Mouse (Mus musculus) R1 (cell line): ENCODE data around the gene Agtpbp1.

ENCODE experiments used
- DNase-seq: peaks from one replicate; pipeline ENCODE4 v3.0.0-alpha.2; 2018; ENCODE audit warnings: low read depth, low spot score

Agtpbp1 gene

DNA sequence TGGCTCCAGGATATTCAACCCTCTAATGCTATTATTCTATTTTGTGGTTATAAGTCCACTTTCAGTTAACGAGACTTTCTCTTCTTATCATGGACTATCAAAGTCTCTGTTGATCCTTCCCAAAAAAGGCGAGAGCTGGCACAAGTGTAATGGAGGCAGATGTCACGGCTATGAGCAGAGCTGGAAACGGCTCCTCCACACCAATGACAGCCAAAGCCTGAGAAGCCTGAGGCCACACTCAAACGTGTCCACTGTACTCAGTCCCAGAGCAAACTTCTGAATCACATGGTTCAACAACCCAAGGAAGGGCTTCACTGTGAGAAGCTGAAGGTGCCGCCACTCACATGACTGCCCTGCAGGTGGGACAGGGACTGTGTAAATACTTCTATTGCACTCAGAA lies 51.7 kb downstream of the Agtpbp1 start:
- no peak for DNase-seq

DNA sequence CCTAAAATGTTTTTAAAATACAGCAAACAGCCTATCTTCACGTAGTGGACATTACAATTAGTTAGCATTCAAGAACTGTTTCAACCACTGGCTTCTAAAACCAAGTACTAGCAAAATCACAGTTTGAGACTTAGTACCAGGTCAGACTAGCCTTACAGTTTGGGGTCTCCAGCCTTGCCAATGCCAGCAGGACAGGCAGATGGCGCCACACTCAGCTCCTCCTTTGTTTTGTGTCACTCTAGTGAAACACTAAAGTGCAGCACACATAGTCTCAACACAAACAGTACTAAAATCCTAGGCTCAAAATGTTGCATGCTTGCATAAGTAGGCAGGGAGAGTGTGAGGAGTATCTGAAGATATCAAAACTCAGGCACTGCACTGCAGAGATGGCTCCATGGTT lies 53.8 kb downstream of the Agtpbp1 start:
- no peak for DNase-seq

DNA sequence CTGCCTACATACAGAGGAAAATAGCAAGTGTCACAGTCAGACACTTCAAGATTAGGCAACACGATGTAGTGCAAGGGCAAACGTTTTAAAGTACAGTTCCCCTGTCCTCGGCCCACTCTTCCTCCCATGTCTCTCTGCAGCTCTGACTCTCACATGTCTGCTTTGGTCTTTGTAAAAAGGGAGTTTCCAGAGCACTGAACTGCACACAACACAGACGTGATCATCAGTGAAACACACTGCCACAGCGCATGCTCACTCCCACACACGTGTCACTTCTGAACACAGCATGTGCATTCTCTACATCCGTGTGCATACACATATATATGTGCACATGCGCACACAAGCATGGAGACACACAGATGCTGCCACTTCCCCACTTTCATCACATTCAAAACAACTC lies 54.5 kb downstream of the Agtpbp1 start:
- no peak for DNase-seq

DNA sequence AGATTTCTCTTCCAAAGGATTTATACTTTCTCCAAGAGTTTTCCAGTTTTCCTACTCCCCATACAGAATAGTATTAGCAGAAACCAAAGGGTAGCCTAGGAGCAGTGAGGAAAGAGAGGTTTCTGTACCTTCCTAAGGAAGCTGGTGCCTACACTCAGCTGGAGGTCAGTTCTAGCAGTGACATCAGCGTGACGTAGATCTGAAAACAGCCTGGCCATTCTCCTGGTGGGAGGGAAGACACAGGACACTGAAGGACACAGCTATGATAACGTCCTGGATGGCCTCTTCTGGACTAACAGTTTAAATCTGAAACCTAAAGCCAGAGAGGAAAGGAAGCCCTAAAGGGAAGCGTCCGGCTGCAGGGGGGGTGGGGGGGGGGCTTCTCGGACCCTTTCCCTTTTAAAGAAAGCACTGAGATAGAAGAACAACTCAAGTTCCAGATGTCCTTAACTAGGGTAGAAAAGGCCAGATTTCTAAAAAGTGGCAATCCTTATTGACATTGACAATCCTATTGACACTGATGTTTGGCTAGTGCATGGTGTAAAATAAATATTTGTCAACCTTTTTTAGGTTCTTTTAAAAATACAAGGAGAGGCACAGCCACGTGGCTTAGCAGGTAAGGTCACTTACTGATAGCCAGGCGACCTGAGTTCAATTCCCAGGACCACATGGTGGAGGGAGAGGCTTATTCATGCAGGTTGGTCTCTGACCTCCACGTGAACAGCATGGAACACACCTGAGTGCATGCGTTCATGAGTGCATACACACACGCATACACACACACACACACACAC lies 63.6 kb downstream of the Agtpbp1 start:
- no peak for DNase-seq

DNA sequence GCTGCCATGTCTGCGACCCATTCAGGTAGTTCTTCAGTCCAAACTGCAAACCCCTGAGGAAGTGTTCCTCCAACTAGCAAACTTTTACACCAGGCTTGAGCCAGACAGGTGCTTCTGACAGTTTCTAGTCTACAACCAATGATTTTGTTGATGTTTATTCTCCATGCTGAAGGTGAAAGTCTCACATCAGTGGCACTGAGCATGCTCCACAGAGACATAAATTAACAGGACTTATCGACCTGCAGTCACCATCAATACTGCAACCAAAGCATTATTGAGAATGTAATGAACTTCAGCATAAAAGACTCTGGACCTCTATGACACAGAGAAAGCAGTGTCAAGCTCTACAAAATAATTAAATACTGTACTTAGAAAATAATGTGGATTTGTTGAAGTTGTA lies 64.2 kb downstream of the Agtpbp1 start:
- no peak for DNase-seq

DNA sequence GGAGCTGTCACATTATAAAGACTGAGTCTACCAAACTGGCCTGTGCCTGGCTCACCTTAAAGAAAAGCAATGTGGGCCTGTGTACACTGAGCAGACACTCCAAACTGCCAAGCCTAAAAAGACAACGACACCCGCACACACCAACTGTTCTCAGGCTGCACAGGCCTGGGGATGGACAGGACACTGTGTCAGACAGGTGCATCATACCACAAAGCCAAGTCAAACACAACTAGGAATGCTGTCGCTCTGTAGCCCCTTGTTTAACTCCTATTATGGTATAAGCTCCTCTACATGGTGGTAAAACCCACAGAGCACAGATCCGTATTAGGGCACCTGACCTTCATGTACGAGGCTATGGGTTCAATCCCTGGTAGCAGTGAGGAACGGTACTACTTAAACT lies 65.5 kb downstream of the Agtpbp1 start:
- no peak for DNase-seq

DNA sequence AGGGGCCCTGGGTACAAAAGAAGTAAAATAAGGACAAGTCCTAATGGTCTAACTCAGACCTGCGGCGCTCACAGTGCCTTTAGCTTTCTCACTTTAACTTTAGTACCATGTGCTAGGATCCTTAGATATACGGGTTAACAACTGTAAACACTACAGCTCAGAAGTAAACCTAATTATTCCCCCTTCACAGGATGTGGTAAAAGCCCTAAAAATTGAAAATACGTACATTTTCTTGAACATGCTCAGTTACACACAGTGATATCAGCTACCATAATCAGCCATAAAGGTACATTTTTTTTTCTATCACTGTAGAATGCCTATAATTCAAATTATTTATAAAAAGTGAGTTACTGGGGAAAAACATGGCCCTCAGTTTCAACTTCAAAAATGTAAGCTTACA lies 67.0 kb downstream of the Agtpbp1 start:
- DNase-seq = no peak

DNA sequence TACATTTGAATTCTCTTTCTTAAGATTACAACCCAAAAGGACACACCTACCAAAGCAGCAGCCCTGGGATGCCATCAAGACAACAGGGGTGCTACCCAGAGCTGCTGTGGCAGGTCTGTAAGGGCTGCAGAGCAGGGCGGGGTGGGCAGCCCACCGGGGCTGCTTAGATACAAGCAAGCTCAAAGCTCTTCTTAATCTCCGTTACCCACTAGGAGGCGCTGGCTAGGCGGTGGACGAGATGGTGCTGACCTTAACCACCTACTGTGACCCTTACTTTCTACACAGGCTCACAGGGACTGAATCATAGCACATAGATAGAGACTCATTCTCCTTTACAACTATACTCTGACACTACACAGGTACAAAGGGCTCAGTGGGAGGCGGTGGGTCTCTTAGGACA lies 70.0 kb downstream of the Agtpbp1 start:
- peak; percentile 73 for DNase-seq

DNA sequence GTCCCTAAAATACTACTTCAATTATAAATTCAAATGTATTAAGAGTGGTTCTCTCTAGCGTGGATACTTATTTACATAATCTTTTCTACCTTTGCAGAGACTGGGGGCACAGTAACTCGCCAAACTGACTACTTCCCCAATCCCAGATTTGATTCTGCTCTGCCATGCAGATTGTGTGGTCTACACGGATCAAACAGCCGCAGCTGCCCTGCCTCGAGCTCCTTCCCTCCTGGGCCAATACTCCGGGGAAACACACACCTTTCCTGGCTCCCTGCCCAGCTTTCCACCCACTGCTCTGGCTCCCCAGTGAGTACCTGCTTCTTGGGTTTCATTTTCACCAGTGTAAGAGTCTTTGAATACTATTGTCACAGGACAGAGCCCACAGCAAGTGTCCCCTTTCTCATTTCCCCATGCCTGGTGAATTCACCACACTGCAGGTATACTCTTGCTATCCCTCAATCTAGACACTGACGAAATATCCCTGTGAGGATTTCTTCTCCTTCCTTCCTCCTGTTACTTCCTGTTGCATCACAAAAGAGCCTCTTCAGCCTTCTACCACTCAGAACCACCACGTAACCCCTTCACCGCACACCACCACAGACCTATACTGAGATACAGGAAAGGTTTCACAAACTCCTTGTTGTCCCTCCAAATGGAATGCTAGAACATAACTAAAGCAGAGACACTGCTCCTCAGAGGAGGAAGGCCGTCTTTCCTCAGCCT lies 75.2 kb downstream of the Agtpbp1 start:
- DNase-seq = peak; percentile 21

DNA sequence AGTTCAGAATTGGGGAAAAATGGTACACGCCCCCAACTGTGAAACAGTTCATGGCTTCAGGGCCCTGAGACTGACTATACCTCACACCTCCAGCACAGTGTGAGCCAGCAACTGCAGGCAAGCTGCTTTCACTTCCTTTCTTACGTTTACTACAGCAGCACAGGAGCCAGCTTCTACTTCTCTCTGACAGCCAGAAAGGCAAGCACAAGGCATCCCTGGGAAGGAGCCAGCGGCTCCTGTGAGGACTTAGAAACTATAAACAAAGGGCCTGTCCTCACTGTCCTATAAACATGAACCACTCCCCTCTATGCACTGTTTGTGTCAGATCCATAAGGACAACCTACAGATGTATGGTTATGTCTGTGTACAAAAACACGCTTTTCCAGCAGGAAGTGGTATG lies 76.4 kb downstream of the Agtpbp1 start:
- DNase-seq = no peak

DNA sequence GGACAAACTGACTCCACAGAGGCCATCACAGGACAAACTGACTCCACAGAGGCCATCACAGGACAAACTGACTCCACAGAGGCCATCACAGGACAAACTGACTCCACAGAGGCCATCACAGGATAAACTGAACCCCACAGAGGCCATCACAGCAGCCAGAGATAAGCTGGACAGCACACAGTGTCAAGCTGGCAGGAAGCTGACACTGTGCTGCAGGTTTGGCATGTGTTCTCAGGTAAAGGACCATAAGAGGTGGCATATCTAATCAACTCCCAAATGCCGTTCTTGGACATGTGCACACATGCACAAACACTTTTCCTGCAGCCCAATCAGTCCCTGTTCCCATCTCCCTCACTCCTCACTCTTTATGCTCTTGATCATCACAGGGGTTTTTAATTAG lies 78.6 kb downstream of the Agtpbp1 start:
- DNase-seq = no peak

DNA sequence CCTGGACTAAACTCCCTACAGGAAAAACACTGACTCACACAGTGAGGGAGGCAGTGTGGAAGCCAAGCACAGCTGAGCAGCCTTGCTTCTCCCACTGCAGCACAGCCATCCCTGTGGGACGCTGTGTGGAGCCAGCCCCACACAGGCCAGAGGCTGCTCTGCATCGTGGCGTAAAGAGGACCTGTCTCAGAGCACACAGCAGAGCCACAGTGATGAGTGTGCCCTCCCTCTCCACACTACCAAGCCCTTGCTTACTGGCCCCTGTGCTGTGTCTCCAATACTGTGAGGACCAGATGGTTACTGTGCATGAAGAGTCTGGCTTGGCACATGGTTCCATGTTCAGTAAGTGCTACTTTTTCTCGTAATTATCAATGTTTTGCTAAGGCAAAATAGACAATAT lies 79.2 kb downstream of the Agtpbp1 start:
- DNase-seq = no peak

DNA sequence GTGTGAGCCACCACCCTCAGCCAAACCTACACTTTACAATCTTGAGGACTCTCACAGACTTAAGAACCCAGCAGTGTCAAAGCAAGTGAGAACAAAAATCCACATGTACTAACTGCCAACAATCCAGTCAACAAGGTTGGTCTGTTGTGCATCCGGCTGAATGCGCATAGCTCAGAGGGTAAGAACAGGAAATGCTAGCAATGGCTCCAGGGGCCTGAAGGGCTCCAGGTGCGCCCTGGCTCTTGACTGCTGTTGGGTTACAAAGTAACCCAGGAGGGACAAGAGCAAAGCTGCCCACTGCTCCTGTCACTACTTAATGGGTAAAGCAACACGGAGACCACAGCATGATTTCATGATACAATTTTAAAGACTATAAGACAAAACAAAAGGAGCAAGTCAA lies 81.4 kb downstream of the Agtpbp1 start:
- peak; percentile 25 for DNase-seq

DNA sequence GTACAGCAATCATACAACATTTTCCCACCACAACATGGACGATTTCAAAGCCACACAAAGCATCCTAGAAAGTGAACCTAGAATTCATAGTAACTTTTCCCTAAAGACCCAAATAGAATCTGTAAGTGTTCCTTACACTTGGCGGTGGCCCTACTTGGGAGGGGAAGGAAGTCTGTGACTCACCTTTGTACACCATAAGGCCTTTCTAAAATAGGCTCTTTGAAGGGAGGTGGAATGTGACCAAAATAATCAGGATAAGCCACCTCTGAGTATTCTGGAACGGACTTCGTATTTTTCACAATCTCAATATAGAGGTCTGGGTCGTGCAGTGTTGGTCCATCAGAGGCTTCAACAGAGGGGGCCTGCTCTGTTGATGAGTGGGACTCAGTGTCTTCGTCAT lies 85.2 kb downstream of the Agtpbp1 start:
- DNase-seq = no peak

DNA sequence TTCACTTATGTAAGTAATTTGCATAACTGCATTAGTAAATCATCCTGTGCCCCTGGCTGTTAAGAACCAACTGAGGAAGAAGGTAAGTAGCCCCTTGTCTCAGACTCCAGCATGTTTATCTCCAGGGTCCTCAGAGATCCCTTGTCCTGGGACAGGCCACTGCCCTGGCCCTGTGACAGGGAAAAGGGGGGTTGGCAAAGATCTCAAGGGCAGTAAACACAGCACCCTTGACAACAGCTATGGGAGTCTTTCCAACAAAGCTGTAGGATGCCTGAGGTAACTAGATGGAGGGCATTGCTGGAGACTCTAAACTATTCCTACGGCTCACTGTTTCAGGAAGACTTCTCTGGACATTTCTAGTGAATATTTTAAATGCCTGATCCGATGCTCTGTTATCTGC lies 85.7 kb downstream of the Agtpbp1 start:
- no peak for DNase-seq

DNA sequence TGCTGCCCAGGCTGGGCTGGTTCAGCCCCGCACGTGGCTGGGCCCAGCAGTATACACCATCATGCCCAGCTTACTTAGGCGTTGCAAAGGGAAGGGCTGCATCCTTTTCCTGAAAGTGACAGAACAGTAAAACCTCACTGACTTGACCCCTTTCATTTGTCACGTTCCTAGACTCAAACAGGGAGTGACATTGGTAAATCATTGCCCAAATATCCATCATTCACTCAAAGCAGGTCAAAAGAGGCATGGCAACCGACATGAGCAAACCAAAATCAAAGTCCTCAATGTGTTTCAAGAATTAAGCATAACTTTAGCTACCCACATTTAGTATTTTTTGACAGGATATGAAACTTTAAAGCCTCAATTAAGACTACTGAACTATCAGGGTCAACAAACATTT lies 86.8 kb downstream of the Agtpbp1 start:
- no peak for DNase-seq

DNA sequence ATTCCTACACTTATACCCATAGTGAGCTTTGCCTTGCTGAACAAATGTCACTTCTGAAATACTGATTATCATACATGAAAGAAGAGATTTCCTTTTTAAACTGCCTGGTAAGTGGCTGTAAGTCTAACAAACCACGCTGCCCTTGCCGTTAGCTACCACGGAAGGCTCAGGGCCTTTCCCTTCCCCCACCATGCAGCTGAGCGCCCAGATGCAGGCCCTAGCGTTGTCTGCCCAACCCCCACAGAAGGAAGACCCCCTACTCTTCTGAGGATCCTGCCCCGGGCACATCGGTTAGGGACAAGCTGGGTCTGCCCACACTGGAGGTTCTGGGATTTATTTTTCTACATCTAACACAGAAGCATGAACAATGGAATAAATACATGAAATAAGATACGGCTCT lies 89.2 kb downstream of the Agtpbp1 start:
- DNase-seq = no peak

DNA sequence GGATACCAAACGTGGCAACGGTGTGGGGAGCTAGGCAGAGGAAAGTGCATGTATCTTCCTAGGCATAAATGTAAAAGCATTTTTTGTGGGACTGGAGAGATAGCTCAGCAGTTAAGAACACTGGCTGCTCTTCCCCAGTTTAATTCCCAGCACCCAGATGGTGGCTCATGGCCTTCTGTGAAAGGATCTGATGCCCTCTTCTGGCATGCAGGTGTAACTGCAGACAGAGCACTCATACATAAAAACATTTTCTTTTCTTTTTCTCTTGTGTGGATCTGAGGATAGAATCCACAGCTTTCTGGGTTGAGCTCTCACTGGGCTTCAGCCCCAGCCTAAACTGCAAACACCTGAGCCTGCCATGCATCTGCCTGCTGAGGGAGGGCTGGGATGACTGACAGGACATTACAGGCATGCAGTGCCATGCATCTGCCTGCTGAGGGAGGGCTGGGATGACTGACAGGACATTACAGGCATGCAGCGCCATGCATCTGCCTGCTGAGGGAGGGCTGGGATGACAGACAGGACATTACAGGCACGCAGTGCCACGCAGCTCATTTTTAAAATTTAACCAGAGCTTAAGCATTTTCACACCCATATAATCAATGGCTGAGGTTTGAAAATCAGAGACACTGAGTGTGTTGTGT lies 90.3 kb downstream of the Agtpbp1 start:
- DNase-seq = peak; percentile 65

DNA sequence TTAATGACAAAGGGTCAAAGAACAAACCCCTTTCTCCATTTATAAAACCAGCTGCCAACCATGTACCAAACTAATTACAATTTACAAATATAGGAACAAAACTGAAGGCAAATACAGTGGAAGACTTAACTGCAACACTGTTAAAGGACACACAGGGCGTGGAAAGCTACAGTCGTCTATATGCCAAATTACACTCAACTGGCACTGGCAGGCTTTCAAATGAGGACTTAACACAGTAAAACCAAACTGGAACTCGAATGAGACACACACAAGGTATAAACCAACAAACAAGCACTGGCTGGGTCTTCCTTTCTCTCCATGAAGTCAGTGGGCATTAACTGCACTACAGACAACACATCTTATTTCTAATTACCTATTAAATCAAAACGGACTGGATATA lies 94.3 kb downstream of the Agtpbp1 start:
- no peak for DNase-seq

DNA sequence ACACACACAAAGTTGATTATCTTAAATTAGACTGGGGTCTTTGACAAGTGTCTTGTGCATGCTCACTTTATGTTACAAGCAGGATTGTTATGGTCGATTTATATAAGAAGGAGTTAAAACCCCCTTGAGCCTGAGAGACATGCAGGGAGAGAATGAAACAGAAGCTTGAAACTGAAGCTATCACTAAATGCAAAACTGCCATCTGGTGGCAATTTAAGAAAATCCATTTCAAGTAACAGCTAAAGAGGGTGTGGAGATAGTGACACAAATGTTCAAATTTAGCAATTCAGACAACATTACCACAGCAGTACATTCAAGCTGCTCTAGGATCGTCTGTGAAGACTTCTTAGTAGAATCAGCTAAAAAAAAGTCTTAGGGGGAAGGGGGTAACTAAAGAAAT lies 95.9 kb downstream of the Agtpbp1 start:
- DNase-seq = no peak

DNA sequence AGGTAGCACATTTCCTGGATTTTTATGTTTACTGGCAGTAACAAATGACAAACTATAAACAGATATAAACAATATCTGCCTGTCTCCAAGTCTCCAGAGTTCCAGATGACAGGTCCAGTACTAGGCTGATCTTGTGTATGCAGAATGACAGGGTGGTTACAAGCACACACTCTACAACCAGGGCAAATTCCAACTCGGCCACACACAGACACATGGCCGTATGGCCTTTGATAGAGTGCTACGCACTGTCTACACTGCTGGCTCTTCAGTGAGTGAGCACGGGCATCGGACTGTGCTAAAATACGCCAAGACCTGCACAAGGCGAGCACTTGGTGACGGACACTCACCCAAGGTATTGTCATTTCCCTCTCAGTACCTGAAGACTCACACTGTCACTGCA lies 97.7 kb downstream of the Agtpbp1 start:
- no peak for DNase-seq

DNA sequence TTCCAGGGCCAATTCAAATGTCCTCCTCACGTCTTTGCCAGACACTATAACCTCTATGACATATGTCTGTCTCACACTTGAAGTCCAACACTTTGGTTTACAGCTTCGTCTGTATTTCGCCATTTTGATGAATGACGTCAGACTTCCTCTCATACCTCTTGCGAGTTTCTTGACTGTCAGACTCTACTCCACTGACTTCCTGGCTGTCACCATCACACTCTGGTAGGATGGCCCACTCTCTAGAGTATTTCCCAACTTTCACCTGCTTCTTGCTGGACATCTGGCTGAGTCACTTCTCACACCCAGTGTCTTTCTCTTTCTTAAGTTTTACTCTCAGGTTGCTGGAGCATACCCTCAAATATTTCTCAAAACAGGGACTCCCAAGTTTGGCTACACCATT lies 98.8 kb downstream of the Agtpbp1 start:
- DNase-seq = no peak

DNA sequence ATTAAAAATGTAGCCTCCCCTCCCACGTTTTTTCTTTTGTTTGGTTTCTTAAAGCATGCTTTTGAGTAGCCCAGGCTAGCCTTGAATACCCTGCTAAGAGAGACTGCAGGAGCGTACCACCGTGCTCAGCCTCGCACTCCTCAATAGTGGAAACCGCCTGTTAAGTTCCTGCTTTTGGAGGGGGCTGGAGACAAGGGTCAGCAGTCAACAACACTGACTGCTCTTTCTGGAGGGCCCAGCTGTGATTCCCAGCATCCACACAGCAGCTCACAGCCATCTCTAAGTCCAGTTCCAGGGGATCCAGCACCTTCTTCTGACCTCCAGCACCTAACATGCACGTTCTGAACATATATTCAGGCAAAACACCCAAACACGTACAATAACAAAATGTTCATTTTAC lies 99.6 kb downstream of the Agtpbp1 start:
- DNase-seq = no peak
